Mouse (Mus musculus): ENCODE results near the gene Oxgr1. TPM values are rescaled to one million over a fixed set of nuclear protein-coding genes. Genes with fewer than 3 reads are reported as not detected.
A peak's percentile ranks its signal among the peaks of the same experiment; 100 is the strongest.
"Not testable (repeated sequence)": the region's sequence is repeated elsewhere in the genome, so short reads cannot be mapped to it uniquely, and the experiment has no call there.

Gene Oxgr1
- polyA plus RNA-seq, 1 experiment from 2014 or later: not detected

- H3K9me3 ChIP-seq (ENCODE audit: control insufficient read depth, low read length): no peaks in the 10 kb centered on the region
- WGBS: 84% methylated on average over 7 of the region's 7 CpGs
- ATAC-seq (ENCODE audit: low FRiP score, low TSS enrichment): no peak
Measured at GRCm38 (mm10) chr14:119988937-119989645, 53.1 kb downstream of the Oxgr1 start.

DNA sequence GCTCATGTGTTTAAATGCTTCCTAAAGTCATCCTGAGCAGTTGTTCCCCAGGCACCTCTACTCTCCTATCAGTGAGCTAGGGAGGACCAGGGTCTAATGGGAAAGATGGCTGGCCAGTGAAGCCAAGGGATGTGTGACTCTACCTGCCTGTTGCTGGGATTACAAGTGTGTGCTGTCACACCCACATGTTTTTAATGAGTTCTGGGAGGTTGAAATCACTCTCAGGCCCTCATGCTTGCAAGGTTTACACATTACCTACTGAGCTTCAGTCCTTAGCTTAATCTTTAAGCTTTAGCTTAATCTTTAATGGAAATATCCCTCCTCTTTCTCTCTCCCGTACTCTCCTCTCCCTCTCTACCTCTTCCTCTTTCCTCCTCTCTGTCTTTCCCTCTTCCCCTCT, 55.0 kb downstream of the Oxgr1 start:
- Histone ChIP-seq H3K27me3 (ENCODE audit: control insufficient read depth, insufficient read depth, low read length) (no peaks in the 10 kb centered on the region), H3K4me2 (ENCODE audit: low read length) (no peak overlapping the region), H3K27ac (replicated peaks; ENCODE audit: low read depth, low read length) (no peak overlapping the region), H3K9ac (replicated peaks; ENCODE audit: low read length) (no peak overlapping the region), H3K4me3 (replicated peaks; ENCODE audit: low read depth, low read length) (no peak overlapping the region), H3K9me3 (ENCODE audit: control insufficient read depth, low read length) (no peaks in the 10 kb centered on the region), H3K36me3 (ENCODE audit: control insufficient read depth, insufficient read depth, low read length) (no peaks in the 10 kb centered on the region), H3K4me1 (ENCODE audit: control insufficient read depth, insufficient read depth, low read length) (no peaks in the 10 kb centered on the region)
- ATAC-seq (ENCODE audit: low FRiP score, low TSS enrichment) (no peak), DNase-seq (no peak)
- 65% methylated on average over 1 of the region's 1 CpGs for WGBS

More at GRCm38 (mm10) chr14:119988937-119989645, 53.1 kb downstream of the Oxgr1 start:
- no peaks in the 10 kb centered on the region for H3K4me1 ChIP-seq (ENCODE audit: control insufficient read depth, insufficient read depth, low read length)
- H3K9ac ChIP-seq (replicated peaks; ENCODE audit: low read length): no peak overlapping the region
- no peak overlapping the region for H3K27ac ChIP-seq (replicated peaks; ENCODE audit: low read depth, low read length)
- no peak for DNase-seq
- no peak overlapping the region for H3K4me2 ChIP-seq (ENCODE audit: low read length)
- no peaks in the 10 kb centered on the region for H3K27me3 ChIP-seq (ENCODE audit: control insufficient read depth, insufficient read depth, low read length)
- H3K4me3 ChIP-seq (replicated peaks; ENCODE audit: low read depth, low read length): no peak overlapping the region
- H3K36me3 ChIP-seq (ENCODE audit: control insufficient read depth, insufficient read depth, low read length): no peaks in the 10 kb centered on the region

DNA sequence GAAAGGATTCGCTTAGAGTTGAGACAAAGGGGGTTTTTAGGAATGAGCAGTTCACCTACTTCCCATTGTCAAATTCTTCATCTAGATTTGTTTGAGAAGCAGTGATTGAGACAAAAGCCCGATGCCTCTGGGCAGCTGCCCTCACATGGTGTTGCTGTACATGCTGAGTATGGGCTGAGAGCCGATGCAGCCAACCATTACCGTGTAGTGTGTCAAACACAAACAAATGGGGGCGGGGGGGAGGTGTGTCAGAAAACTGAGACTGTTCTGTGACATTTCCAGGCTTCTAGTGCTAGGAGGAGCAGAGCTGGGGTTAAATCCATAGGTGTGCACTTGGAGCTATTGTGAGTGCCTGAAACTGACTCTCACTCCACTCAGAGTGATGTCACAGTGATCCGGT, 55.5 kb downstream of the Oxgr1 start:
- no peaks in the 10 kb centered on the region for H3K9me3 ChIP-seq (ENCODE audit: control insufficient read depth, low read length)
- 88% methylated on average over 6 of the region's 6 CpGs for WGBS
- H3K27ac ChIP-seq (replicated peaks; ENCODE audit: low read depth, low read length): no peak overlapping the region
- no peak for DNase-seq
- H3K4me1 ChIP-seq (ENCODE audit: control insufficient read depth, insufficient read depth, low read length): no peaks in the 10 kb centered on the region
- no peak overlapping the region for H3K9ac ChIP-seq (replicated peaks; ENCODE audit: low read length)
- H3K4me3 ChIP-seq (replicated peaks; ENCODE audit: low read depth, low read length): no peak overlapping the region
- no peak overlapping the region for H3K4me2 ChIP-seq (ENCODE audit: low read length)
- no peaks in the 10 kb centered on the region for H3K27me3 ChIP-seq (ENCODE audit: control insufficient read depth, insufficient read depth, low read length)
- no peaks in the 10 kb centered on the region for H3K36me3 ChIP-seq (ENCODE audit: control insufficient read depth, insufficient read depth, low read length)
- no peak for ATAC-seq (ENCODE audit: low FRiP score, low TSS enrichment)

GRCm38 (mm10) chr14:119986351-119986750, 55.9 kb downstream of the Oxgr1 start:
- H3K36me3 ChIP-seq (ENCODE audit: control insufficient read depth, insufficient read depth, low read length): not testable (repeated sequence)

GRCm38 (mm10) chr14:119981314-119981713, 60.9 kb downstream of the Oxgr1 start:
- Histone ChIP-seq H3K4me3 (replicated peaks; ENCODE audit: low read depth, low read length) (no peak overlapping the region), H3K36me3 (ENCODE audit: control insufficient read depth, insufficient read depth, low read length) (no peaks in the 10 kb centered on the region), H3K27ac (replicated peaks; ENCODE audit: low read depth, low read length) (no peak overlapping the region), H3K4me2 (ENCODE audit: low read length) (no peak overlapping the region), H3K9ac (replicated peaks; ENCODE audit: low read length) (no peak overlapping the region), H3K27me3 (ENCODE audit: control insufficient read depth, insufficient read depth, low read length) (no peaks in the 10 kb centered on the region), H3K4me1 (ENCODE audit: control insufficient read depth, insufficient read depth, low read length) (no peaks in the 10 kb centered on the region), H3K9me3 (ENCODE audit: control insufficient read depth, low read length) (no peaks in the 10 kb centered on the region)
- DNase-seq (peak; percentile 10), ATAC-seq (ENCODE audit: low FRiP score, low TSS enrichment) (no peak)
- 18% methylated on average over 5 of the region's 5 CpGs for WGBS

More at GRCm38 (mm10) chr14:119986351-119986750, 55.9 kb downstream of the Oxgr1 start:
- H3K4me1 ChIP-seq (ENCODE audit: control insufficient read depth, insufficient read depth, low read length); H3K9me3 ChIP-seq (ENCODE audit: control insufficient read depth, low read length); H3K9ac ChIP-seq (replicated peaks; ENCODE audit: low read length); H3K27me3 ChIP-seq (ENCODE audit: control insufficient read depth, insufficient read depth, low read length); H3K4me3 ChIP-seq (replicated peaks; ENCODE audit: low read depth, low read length); ATAC-seq (ENCODE audit: low FRiP score, low TSS enrichment); H3K27ac ChIP-seq (replicated peaks; ENCODE audit: low read depth, low read length); H3K4me2 ChIP-seq (ENCODE audit: low read length); DNase-seq: not testable (repeated sequence)
- WGBS: 81% methylated on average over 7 of the region's 7 CpGs

DNA sequence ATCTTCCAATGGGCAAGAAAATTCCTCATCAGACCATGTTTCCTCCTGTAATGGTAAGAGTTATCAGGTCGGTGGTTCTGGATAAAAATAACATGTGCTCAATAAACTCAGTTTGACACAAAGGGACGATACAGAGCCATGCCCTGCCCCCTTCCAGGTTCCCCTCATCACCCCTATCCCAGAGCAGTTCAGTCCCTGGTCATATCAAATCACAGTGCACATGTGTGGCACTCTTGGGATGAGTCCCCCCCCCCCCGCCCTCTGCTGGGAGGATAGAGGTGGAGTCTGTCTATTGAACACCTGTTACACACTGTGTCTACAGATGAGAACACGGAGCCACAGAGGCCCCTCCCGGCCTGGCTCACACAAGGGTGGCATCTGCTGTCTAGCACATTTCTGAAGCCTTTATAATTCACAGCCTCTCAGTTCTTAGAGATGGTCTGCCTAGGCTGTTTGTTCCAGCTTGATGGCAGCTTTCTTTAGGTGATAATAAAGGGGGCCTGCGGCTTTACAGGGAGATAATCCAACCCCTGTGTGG, 61.5 kb downstream of the Oxgr1 start:
- no peak overlapping the region for H3K4me2 ChIP-seq (ENCODE audit: low read length)
- no peaks in the 10 kb centered on the region for H3K4me1 ChIP-seq (ENCODE audit: control insufficient read depth, insufficient read depth, low read length)
- ATAC-seq (ENCODE audit: low FRiP score, low TSS enrichment) (peak; percentile 40; the same call in 1 of the 2 replicates), DNase-seq (peak; percentile 18)
- no peak overlapping the region for H3K27ac ChIP-seq (replicated peaks; ENCODE audit: low read depth, low read length)
- no peaks in the 10 kb centered on the region for H3K9me3 ChIP-seq (ENCODE audit: control insufficient read depth, low read length)
- H3K9ac ChIP-seq (replicated peaks; ENCODE audit: low read length): no peak overlapping the region
- H3K27me3 ChIP-seq (ENCODE audit: control insufficient read depth, insufficient read depth, low read length): no peaks in the 10 kb centered on the region
- 34% methylated on average over 6 of the region's 6 CpGs for WGBS
- H3K4me3 ChIP-seq (replicated peaks; ENCODE audit: low read depth, low read length): no peak overlapping the region
- H3K36me3 ChIP-seq (ENCODE audit: control insufficient read depth, insufficient read depth, low read length): no peaks in the 10 kb centered on the region

Other genes with a start within 250 kb of the Oxgr1 start
- 13.0 and 22.5 TPM in 2 replicates for gene Mbnl2, start 233.2 kb upstream of the Oxgr1 start, polyA plus RNA-seq (2014; fragmentation: Nextera tagmentation; extraction: Ambion mirVana)

Measured in midbrain, embryonic 14.5 days (tissue).